Mouse (Mus musculus) ES-E14 (cell line): Measurements from ENCODE around the gene F5.

Experiments used
- CHD2 ChIP-seq: IDR thresholded peaks from 2 replicates; pipeline ENCODE4 v1.6.1; 2014; ENCODE audit warnings: mild to moderate bottlenecking, low read depth, low read length, inconsistent platforms
- HCFC1 ChIP-seq: IDR thresholded peaks from 2 replicates; pipeline ENCODE4 v1.6.1; 2012; ENCODE audit warnings: low read length, inconsistent platforms, borderline replicate concordance; ENCODE audit not compliant: insufficient read depth
- MAFK ChIP-seq: IDR thresholded peaks from 2 replicates; pipeline ENCODE4 v1.6.1; 2014; ENCODE audit warnings: mild to moderate bottlenecking, low read depth, low read length, inconsistent platforms; ENCODE audit not compliant: insufficient read depth
- ZC3H11A ChIP-seq: IDR thresholded peaks from 2 replicates; pipeline ENCODE4 v1.6.1; 2012; ENCODE audit warnings: low read depth, mild to moderate bottlenecking, inconsistent platforms, low read length, borderline replicate concordance
- ZNF384 ChIP-seq: IDR thresholded peaks from 2 replicates; pipeline ENCODE4 v1.6.1; 2012; ENCODE audit warnings: low read depth, low read length, inconsistent platforms

GRCm38 (mm10) chr1:164114280-164114679 lies 37.4 kb upstream of the F5 start:
- no peak for TF ChIP-seq ZNF384
- TF ChIP-seq HCFC1, result no peak
- TF ChIP-seq ZC3H11A, result no peak
- no peak for TF ChIP-seq CHD2
- TF ChIP-seq MAFK, result no peak
